Mouse (Mus musculus): ENCODE measurements around the gene Aldh1b1.

Aldh1b1 gene

DNA sequence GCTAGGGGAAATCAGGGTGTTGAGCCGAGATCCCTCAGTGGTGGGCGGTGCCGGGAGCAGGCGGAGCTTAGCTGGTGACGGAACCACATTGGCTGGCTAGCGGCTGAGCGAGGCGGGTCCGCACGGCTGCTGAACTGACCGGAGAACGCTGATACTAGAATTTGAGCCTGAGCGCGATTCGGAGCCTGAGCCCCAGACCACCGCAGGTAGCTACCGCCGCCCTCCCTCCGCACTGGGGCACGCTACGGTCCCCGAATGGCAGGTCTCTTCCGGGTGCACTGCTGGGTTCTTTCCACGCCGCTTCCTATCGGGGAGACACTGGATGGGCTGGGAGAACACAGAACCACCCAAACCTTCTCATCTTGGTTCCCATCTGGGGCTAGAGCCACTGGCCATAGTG lies at the start of gene Aldh1b1:
Gene Aldh1b1, plus strand, starts transcription at position 59 of the 400 bp plus-strand sequence.
- peak; percentile 86 for DNase-seq (ENCODE audit: low spot score)

GRCm38 (mm10) chr4:45749449-45749848 lies 49.4 kb upstream of the Aldh1b1 start:
- no peak for DNase-seq (ENCODE audit: low spot score)

- DNase-seq (ENCODE audit: low spot score) = no peak
These were observed 48.3 kb upstream of the Aldh1b1 start for GRCm38 (mm10) chr4:45750477-45750876.

DNA sequence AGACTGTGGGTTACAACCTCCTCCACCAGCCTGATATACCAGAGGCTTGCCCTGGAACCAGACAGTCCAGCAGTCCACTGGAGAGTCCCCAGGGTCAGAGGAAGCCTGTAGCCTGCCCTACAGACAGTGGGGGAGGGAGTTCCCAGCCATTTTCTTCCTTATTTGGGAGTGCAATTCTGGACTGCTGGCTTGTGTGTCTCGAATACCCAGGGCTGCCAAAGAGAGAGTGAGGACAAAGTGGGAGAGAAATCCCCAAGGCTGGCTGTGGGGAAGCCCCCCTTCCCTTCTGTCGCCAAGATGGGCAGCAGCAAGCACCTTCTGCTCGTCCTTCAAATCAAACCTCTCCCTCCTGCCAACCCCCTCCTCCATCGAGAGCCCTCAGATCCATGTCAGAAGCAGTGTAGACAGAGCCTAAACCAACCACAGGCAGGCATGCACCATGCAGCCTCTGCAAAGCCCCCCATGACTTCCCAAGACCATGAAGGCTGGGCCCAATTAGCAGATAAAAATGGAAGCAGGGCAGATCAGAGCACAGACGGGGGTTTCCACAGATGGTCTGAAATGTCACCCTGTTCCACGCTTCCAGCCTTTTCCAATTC lies 45.5 kb upstream of the Aldh1b1 start:
- no peak for DNase-seq (ENCODE audit: low spot score)

- no peak for DNase-seq (ENCODE audit: low spot score)
These were observed 44.7 kb upstream of the Aldh1b1 start for GRCm38 (mm10) chr4:45754171-45754570.

GRCm38 (mm10) chr4:45755097-45755496 lies 43.7 kb upstream of the Aldh1b1 start:
- DNase-seq (ENCODE audit: low spot score) = no peak

GRCm38 (mm10) chr4:45755881-45756280 lies 42.9 kb upstream of the Aldh1b1 start:
- no peak for DNase-seq (ENCODE audit: low spot score)

- DNase-seq (ENCODE audit: low spot score) = no peak
These were observed 40.9 kb upstream of the Aldh1b1 start for GRCm38 (mm10) chr4:45757941-45758340.

DNA sequence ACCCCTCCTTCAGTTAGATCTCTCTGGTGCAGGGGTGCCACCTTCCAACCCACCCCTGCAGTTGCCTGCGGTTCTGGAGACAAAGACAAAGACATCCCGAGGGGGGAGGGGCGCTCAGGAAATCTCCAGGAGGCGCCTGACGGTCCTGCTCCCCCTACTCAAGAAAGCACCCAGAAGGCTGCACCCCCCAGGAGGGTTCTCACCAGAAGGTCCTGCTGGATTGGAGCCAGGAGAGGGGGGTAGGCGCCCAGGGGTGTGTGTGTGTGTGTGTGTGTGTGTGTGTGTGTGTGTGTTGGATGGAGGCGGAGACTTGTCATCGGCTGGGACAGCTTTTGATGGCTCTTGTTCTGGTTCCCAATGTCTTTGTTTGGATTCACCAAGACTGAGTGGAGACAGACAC lies 39.4 kb upstream of the Aldh1b1 start:
- DNase-seq (ENCODE audit: low spot score) = peak; percentile 59

- no peak for DNase-seq (ENCODE audit: low spot score)
These were observed 36.2 kb upstream of the Aldh1b1 start for GRCm38 (mm10) chr4:45762600-45762999.

DNA sequence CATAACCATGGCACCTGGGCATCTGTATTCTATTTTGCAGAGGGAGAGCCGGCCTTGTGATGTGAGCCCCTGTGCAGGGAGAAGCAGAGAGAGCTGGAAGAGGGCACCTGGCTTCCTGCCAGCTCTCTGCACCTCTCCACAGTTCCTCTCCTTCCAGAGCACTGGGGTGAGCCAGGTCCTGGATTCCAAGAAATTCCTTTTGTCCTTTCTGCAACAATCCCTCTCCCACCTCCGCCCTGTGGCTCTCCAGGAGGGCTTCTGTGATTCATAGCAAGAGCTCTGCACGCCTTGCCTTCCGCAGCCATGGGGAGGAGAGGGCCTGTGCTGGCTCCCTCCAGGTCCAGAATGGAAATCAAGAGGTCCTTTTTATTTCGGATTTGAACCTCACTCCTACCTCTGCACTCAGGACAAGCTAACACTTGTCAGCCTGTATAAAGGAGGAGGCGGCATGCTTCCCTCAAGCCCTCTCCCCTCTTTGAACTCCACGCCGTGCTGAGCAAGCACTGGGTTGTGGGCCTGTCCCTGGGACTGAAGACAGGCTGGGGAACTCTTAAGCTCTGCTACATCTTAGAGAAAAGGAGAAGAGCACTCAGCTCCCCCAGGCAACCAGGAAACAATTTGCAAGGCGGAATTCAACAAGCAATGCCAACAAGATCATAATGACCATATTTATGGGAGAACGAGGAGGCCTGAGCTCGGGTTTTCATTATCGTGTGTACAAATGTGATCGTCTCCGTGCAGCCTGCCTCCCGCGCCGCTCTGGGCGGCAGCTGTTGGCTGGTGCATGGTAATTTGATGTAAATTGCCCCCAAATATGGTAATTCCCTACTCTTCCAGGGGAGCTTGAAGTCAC lies 35.3 kb upstream of the Aldh1b1 start:
- peak; percentile 66 for DNase-seq (ENCODE audit: low spot score)

DNA sequence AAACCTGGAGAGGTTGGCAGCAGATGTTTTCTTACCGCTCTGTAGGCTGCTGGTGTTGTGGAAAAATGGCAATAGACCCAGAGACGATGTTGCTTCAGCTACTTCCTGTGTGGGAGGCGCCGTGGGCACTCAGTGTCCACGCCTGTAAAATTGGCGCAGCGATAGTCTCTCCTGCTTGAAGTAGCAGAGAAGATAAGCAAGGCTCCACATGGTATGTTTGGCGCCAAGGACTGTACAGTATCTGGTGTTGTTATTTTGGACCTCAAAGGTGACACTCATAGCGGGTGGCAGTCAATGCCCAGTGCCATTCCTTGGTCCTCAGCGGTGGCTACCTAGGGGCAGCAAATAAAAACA lies 34.7 kb upstream of the Aldh1b1 start:
- no peak for DNase-seq (ENCODE audit: low spot score)

GRCm38 (mm10) chr4:45765121-45765564 lies 33.7 kb upstream of the Aldh1b1 start:
- peak; percentile 63 for DNase-seq (ENCODE audit: low spot score)

GRCm38 (mm10) chr4:45765565-45766201 lies 33.1 kb upstream of the Aldh1b1 start:
- no peak for DNase-seq (ENCODE audit: low spot score)

DNA sequence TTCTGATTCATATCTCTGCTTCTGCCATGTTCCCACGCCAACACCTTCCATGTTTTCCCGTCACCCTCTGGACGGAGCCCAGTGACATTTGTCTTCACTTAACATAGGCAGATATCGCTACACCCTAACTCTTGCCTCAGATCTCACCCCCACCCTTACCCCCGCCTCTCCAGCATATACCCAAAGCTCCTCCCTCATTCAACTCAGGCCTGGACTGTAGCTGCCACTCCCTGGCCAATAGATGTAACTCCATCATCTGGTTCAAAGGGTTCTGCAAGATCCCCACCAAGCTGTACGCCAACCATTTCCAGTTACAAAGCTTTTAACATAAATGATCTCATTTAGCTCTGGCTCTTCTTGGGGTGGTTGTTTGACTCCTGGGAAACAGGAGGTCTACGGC lies 32.0 kb upstream of the Aldh1b1 start:
- no peak for DNase-seq (ENCODE audit: low spot score)

DNA sequence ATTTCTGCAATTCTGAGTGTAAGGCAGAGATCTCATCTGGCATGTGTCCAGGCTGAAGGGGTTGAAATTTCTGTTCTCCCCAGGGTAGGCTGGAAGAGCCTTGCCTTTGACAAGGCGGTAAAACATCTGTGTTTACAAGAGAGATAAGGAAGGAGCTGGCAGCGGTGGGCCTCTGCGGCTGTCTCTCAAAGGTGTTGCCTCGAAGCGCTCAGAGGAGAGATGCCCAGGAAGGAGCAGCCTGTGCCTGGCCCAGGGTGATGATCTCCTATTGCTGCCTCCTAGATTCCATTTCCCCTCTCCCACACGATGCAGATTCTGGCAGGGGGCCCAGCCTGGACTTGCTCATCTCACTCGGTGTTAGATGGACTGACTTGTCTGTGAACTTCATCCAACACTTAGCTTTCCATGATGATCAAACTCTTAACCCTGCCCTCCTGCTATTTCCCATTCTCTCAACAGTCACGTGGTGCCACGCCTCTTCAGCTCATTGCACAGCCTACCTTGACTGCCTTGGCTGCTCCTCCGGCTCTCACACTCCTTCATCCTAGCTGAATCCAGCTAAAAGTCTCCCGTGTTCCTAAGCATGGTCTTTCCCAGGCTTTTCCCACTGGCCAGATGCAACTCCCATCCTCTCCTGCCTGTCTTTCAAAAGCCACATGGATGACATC lies 30.8 kb upstream of the Aldh1b1 start:
- peak; percentile 81 for DNase-seq (ENCODE audit: low spot score)

- DNase-seq (ENCODE audit: low spot score) = peak; percentile 40
These were observed 29.7 kb upstream of the Aldh1b1 start for GRCm38 (mm10) chr4:45769141-45769540.

DNA sequence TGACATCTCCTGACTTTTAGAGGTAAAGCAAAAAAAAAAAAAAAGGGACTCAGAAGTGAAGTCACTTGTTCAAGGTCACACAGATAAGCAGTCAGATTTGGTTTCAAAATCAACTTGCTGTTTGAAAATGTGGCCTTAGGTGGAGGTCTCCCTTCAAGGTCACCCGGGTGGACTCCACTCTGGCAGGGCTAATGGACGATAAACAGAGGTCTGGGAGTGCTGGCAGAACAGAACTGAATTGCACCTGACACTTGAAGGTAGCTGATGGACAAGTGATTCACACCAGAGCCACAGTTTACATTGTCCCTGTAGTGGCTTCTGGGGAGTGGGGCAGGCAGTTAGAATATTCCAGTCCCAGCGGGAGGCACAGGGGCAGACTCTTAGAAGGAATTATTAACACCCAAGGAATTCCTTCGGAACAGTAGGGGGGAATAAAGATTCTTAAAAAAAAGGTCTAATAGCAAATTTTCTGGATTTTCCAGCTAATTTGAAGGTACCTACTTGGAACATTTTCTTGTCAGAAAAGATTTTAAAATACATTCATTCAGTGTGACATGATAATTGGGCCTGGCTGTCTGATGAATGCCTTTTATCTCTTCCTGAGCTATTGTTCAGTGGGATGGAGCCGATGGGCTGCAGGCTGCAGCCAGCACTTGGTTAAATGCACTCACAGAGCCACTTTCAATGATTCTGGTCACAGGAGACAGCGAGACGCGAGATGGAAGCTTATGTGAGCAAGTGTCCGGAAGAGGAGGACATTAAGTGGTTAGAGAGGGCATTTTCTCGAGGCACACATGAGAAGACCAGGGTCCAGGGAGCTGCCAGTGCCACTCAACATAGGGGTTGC lies 28.8 kb upstream of the Aldh1b1 start:
- DNase-seq (ENCODE audit: low spot score) = no peak

- no peak for DNase-seq (ENCODE audit: low spot score)
These were observed 28.2 kb upstream of the Aldh1b1 start for GRCm38 (mm10) chr4:45770638-45771033.

DNA sequence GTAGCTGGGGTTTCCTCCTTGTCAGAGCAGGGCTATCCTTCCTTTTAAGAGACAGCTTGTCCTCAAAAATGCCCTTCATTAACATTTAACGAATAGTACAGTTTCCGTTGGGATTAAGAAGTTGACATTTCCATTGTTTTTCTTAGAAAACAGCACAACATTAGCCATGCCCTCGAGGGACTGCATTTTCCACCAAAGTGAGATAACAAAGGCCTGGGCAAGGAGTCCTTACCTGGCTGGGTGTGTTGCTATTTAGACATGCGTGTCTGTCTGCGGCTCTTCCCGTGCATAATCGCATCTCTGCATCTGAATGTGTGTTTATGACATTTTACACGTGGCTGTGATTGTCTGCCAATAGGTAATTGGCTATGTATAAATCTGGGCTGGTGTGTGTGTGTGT lies 27.6 kb upstream of the Aldh1b1 start:
- DNase-seq (ENCODE audit: low spot score) = no peak

GRCm38 (mm10) chr4:45771619-45772018 lies 27.2 kb upstream of the Aldh1b1 start:
- DNase-seq (ENCODE audit: low spot score) = peak; percentile 77

- no peak for DNase-seq (ENCODE audit: low spot score)
These were observed 15.2 kb upstream of the Aldh1b1 start for GRCm38 (mm10) chr4:45783671-45784070.

All from testis, postnatal 10 days (tissue).